Mouse (Mus musculus): ENCODE measurements around the gene Vmn1r175. TPM values are rescaled to one million over a fixed set of nuclear protein-coding genes. Genes with fewer than 3 reads are reported as not detected.

Vmn1r175 gene
- polyA plus RNA-seq (2014; fragmentation: Illumina TruSeq; extraction: RNeasy Lipid Tissue Mini Kit (QIAGEN cat#74804); ENCODE audit: low replicate concordance): not detected

DNA sequence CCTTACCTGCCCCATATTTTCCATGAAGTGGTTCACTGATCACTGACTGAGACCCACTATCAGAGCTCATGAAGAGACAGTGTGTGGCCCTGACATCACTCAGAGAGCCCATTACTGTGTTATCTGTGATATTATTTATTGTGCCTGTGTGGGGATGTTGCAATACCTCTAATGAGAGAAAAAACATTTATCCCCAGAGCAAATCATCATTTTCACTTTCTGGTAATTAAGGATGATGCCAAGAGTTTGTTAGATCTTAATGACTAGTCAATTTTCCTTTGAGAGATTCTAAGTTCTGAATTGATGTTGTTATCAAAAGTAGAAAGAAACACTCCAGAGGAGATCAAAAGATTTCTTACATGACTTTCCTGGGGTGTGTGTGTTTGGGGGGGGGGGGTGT is at the start of gene Vmn1r175:
TSS of gene Vmn1r175 (minus strand) at position 101 of the 400 bp plus-strand sequence.

DNA sequence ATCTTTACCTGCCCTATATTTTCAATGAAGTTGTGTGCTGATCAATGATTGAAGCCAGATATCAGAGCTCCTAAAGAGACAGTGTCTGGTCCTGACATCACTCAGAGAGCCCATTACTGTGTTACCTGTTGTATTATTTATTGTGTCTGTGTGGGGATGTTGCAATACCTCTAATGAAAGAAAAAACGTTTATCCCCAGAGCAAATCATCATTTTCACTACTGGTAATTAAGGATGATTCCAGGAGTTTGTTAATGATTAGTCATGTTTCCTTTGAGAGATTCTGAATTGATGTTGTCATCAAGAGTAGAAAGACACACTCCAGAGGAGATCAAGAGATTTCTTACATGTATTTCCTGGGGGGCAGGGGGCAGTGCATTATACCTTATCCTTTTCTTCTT is 26.8 kb upstream of the Vmn1r175 start, which contains the start of gene Vmn1r176:
TSS of gene Vmn1r176 (minus strand) at position 101 of the 400 bp plus-strand sequence.

Other genes starting within 250 kb of the Vmn1r175 start
- gene Vmn1r169, start 235.1 kb downstream of the Vmn1r175 start, polyA plus RNA-seq (2014; fragmentation: Illumina TruSeq; extraction: RNeasy Lipid Tissue Mini Kit (QIAGEN cat#74804); ENCODE audit: low replicate concordance): not detected
- not detected for gene Vmn1r170, start 204.5 kb downstream of the Vmn1r175 start, polyA plus RNA-seq (2014; fragmentation: Illumina TruSeq; extraction: RNeasy Lipid Tissue Mini Kit (QIAGEN cat#74804); ENCODE audit: low replicate concordance)
- gene Vmn1r171, start 179.9 kb downstream of the Vmn1r175 start, polyA plus RNA-seq (2014; fragmentation: Illumina TruSeq; extraction: RNeasy Lipid Tissue Mini Kit (QIAGEN cat#74804); ENCODE audit: low replicate concordance): not detected
- not detected for gene Vmn1r172, start 152.3 kb downstream of the Vmn1r175 start, polyA plus RNA-seq (2014; fragmentation: Illumina TruSeq; extraction: RNeasy Lipid Tissue Mini Kit (QIAGEN cat#74804); ENCODE audit: low replicate concordance)
- not detected for gene Vmn1r173, start 109.9 kb downstream of the Vmn1r175 start, polyA plus RNA-seq (2014; fragmentation: Illumina TruSeq; extraction: RNeasy Lipid Tissue Mini Kit (QIAGEN cat#74804); ENCODE audit: low replicate concordance)
- gene Vmn1r174, start 58.4 kb downstream of the Vmn1r175 start, polyA plus RNA-seq (2014; fragmentation: Illumina TruSeq; extraction: RNeasy Lipid Tissue Mini Kit (QIAGEN cat#74804); ENCODE audit: low replicate concordance): not detected
- gene Vmn1r176, start 26.7 kb upstream of the Vmn1r175 start, polyA plus RNA-seq (2014; fragmentation: Illumina TruSeq; extraction: RNeasy Lipid Tissue Mini Kit (QIAGEN cat#74804); ENCODE audit: low replicate concordance): not detected
- gene Vmn1r177, start 55.8 kb upstream of the Vmn1r175 start, polyA plus RNA-seq (2014; fragmentation: Illumina TruSeq; extraction: RNeasy Lipid Tissue Mini Kit (QIAGEN cat#74804); ENCODE audit: low replicate concordance): not detected
- not detected for gene Vmn1r178, start 81.4 kb upstream of the Vmn1r175 start, polyA plus RNA-seq (2014; fragmentation: Illumina TruSeq; extraction: RNeasy Lipid Tissue Mini Kit (QIAGEN cat#74804); ENCODE audit: low replicate concordance)
- not detected for gene Vmn1r179, start 116.3 kb upstream of the Vmn1r175 start, polyA plus RNA-seq (2014; fragmentation: Illumina TruSeq; extraction: RNeasy Lipid Tissue Mini Kit (QIAGEN cat#74804); ENCODE audit: low replicate concordance)
- gene Vmn1r180, start 140.0 kb upstream of the Vmn1r175 start, polyA plus RNA-seq (2014; fragmentation: Illumina TruSeq; extraction: RNeasy Lipid Tissue Mini Kit (QIAGEN cat#74804); ENCODE audit: low replicate concordance): not detected
- gene Vmn1r181, start 164.0 kb upstream of the Vmn1r175 start, polyA plus RNA-seq (2014; fragmentation: Illumina TruSeq; extraction: RNeasy Lipid Tissue Mini Kit (QIAGEN cat#74804); ENCODE audit: low replicate concordance): not detected
- gene V1rd19, start 191.0 kb upstream of the Vmn1r175 start, polyA plus RNA-seq (2014; fragmentation: Illumina TruSeq; extraction: RNeasy Lipid Tissue Mini Kit (QIAGEN cat#74804); ENCODE audit: low replicate concordance): not detected
- not detected for gene Vmn1r183, start 242.6 kb upstream of the Vmn1r175 start, polyA plus RNA-seq (2014; fragmentation: Illumina TruSeq; extraction: RNeasy Lipid Tissue Mini Kit (QIAGEN cat#74804); ENCODE audit: low replicate concordance)

All from small intestine, adult 10 weeks (tissue).